Mouse (Mus musculus): Measurements from ENCODE around the gene Mras. TPM values are rescaled to one million over a fixed set of nuclear protein-coding genes. Genes with fewer than 3 reads are reported as not detected.

Gene Mras
- polyA plus RNA-seq, 1 experiment from 2014 or later = 11.4 TPM

DNA sequence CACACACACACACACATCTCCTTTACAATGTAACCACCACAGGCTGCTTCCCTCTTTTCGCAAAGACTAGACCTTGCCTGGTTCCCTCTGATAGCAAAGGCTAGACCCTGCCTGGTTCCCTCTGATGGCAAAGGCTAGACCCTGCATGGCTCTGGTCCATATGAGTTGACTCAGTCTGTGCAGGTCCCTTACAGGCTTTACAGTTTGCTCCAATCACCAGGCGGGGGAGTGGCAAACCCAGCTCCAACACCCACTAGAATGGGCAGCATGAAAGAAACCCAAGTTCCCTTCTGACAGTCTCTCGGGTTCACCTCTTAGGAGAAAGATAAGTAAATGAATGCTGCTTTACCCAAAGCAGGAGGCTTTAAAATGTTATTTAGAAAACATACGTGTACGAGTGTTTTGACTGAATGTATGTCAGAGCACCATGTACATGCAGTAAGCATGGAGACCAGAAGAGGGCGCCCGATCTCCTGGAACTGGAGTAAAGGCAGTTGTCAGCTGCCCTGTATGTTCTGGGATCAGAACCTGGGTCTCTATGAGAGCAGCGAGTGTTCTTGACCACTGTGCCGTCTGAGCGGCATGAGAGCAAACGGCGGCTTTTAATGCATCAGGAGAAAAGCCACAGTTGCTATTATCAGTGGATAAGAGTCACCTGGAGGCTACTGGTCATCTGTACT lies 21.5 kb upstream of the Mras start:
- Histone ChIP-seq H3K36me3 (no peaks in the 10 kb centered on the region), H3K27ac (no peak overlapping the region), H3K4me2 (no peak overlapping the region), H3K9me3 (replicated peaks) (no peaks in the 10 kb centered on the region), H3K4me3 (replicated peaks) (no peak overlapping the region), H3K4me1 (no peaks in the 10 kb centered on the region), H3K9ac (no peak overlapping the region), H3K27me3 (0 out of 2 replicates have a peak, but pooled peaks cover 3% of the 10 kb centered on the region)
- WGBS = 45% methylated on average over 12 of the region's 12 CpGs
- no peak for ATAC-seq (replicated peaks; ENCODE audit: low FRiP score)

DNA sequence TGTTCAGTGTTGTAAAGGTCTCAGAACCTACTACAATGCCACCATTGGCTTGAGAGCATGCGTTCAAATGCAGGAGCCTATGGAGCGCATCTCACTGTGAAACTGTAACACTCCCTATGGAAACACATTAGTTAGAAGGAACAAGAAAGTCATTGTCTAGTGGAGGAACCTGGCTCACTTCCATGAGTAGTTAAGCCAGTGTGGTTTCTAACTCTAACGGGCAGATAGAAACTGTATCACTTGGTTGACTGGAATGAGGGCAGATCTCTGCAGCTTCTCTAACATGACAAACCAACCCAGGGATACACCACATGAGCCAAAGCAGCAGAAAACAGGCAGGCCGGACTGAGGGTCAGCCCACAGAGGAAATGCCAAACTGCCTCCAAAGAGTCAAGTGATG lies 17.0 kb upstream of the Mras start:
- no peaks in the 10 kb centered on the region for H3K9me3 ChIP-seq (replicated peaks)
- 83% methylated on average over 4 of the region's 4 CpGs for WGBS
- peaks cover 18% of the 10 kb centered on the region for H3K27me3 ChIP-seq
- H3K36me3 ChIP-seq = no peaks in the 10 kb centered on the region
- peaks cover 12% of the 10 kb centered on the region for H3K4me1 ChIP-seq
- H3K27ac ChIP-seq = no peak overlapping the region
- no peak overlapping the region for H3K4me2 ChIP-seq
- no peak overlapping the region for H3K9ac ChIP-seq
- H3K4me3 ChIP-seq (replicated peaks) = no peak overlapping the region
- no peak for ATAC-seq (replicated peaks; ENCODE audit: low FRiP score)

GRCm38 (mm10) chr9:99451161-99451560 lies 14.0 kb upstream of the Mras start, which contains the start of gene Nme9:
Nme9 (plus strand) TSS chr9:99451475.
- peak within 1 kb of the TSS; percentile 23 for H3K4me3 ChIP-seq (replicated peaks)
- peak; percentile 81 for ATAC-seq (replicated peaks; ENCODE audit: low FRiP score)

DNA sequence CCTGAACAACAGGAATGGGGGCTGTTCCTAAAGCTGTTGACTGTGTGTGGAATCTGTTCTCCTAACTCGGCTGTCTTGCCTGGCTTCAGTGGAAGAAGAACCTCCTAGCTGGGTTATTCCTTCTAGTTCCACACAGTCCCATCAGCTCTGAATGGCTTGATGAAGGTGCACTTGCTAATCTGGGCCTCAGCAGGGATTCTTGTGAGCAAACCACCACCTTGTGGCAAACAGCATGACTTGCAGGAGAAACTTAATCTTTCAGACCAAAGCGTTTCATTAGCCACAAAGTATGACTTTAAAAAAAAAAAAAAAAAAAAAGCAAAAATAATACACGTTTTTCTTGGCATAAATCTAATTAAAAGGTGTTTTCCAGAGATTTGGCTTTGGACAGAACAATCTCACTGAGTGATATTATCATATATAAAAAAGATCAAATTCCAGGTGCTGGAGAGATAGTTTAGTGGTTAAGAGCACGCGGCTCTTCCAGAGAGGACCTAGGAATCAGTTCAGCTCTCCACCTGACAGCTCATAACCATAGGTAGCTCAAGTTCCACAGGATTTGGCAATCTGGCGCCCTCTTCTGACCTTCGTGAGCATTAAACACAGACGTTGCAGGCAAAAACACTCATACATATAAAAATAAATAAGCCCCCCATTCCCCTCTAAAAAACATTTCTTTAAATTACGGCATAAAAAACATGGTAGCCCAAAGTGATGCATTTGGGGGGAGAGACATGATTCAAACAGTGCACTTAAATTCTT lies 12.9 kb upstream of the Mras start:
- WGBS = 42% methylated on average over 9 of the region's 9 CpGs
- Histone ChIP-seq H3K36me3 (no peaks in the 10 kb centered on the region), H3K9me3 (replicated peaks) (no peaks in the 10 kb centered on the region), H3K27me3 (peaks cover 18% of the 10 kb centered on the region), H3K27ac (no peak overlapping the region), H3K4me2 (no peak overlapping the region), H3K4me1 (peaks cover 12% of the 10 kb centered on the region), H3K4me3 (replicated peaks) (no peak overlapping the region), H3K9ac (no peak overlapping the region)
- ATAC-seq (replicated peaks; ENCODE audit: low FRiP score) = 0 out of 2 replicates have a peak, but pooled peaks have one; percentile 38

More at GRCm38 (mm10) chr9:99451161-99451560, 14.0 kb upstream of the Mras start, which contains the start of gene Nme9:
- no peaks in the 10 kb centered on the region for H3K36me3 ChIP-seq
- H3K27me3 ChIP-seq = peaks cover 20% of the 10 kb centered on the region
- H3K4me2 ChIP-seq = peak within 1 kb of the TSS; percentile 53
- WGBS = 6% methylated on average over 14 of the region's 14 CpGs
- H3K9me3 ChIP-seq (replicated peaks) = no peaks in the 10 kb centered on the region
- no peak within 1 kb of the TSS for H3K27ac ChIP-seq
- H3K9ac ChIP-seq = no peak within 1 kb of the TSS
- peaks cover 12% of the 10 kb centered on the region for H3K4me1 ChIP-seq

DNA sequence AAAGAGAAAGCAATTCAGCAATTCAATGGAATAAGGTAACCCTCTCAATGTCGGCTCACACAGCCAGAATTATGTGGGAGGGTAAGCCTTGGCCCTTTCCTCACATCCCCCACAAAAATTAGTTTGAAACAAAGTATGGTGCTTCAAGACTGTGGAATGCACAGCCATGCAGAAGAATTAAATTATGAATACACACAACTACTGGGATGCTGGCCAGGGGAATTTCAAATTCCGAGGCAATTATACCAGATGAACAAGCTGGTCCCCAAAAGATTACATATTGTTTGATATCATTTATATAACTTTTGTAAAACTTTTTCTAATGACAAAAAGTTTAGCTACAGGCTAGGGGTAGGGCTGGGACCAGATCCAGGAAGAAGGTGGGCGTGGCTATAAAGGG lies 10.1 kb upstream of the Mras start:
- Histone ChIP-seq H3K27ac (no peak overlapping the region), H3K4me2 (no peak overlapping the region), H3K4me1 (peaks cover 16% of the 10 kb centered on the region), H3K4me3 (replicated peaks) (no peak overlapping the region), H3K9me3 (replicated peaks) (no peaks in the 10 kb centered on the region), H3K36me3 (no peaks in the 10 kb centered on the region), H3K9ac (no peak overlapping the region), H3K27me3 (peaks cover 18% of the 10 kb centered on the region)
- ATAC-seq (replicated peaks; ENCODE audit: low FRiP score) = no peak
- 65% methylated on average over 3 of the region's 3 CpGs for WGBS

DNA sequence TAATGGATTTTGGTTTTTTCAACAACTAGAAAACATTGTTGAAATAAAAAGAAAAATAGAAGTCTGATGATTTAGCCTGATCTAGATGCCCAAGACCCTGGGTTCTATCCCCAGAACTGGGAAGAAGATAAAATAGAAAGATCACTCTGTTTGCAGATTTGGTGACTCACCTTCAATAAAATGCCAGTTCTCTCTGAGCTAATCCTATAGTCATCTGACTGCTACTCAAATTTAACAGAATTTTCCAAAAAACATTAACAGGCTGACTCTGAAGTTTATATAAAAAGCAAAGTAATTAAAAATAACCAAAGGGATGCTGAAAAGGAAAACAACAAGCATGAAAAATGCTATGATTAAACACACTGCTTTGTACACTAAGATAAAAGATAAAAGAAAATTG lies 9.1 kb upstream of the Mras start:
- Histone ChIP-seq H3K4me1 (peaks cover 9% of the 10 kb centered on the region), H3K9me3 (replicated peaks) (no peaks in the 10 kb centered on the region), H3K4me3 (replicated peaks) (no peak overlapping the region), H3K27me3 (peaks cover 11% of the 10 kb centered on the region; the same call in 1 of the 2 replicates), H3K36me3 (no peaks in the 10 kb centered on the region), H3K27ac (no peak overlapping the region), H3K4me2 (no peak overlapping the region), H3K9ac (no peak overlapping the region)
- ATAC-seq (replicated peaks; ENCODE audit: low FRiP score) = no peak

- H3K4me1 ChIP-seq = 0 out of 2 replicates have a peak, but pooled peaks cover 4% of the 10 kb centered on the region
- 22% methylated on average over 8 of the region's 8 CpGs for WGBS
- H3K4me3 ChIP-seq (replicated peaks) = no peak overlapping the region
- H3K9ac ChIP-seq = no peak overlapping the region
- H3K27me3 ChIP-seq = 0 out of 2 replicates have a peak, but pooled peaks cover 3% of the 10 kb centered on the region
- H3K9me3 ChIP-seq (replicated peaks) = no peaks in the 10 kb centered on the region
- H3K4me2 ChIP-seq = no peak overlapping the region
- no peaks in the 10 kb centered on the region for H3K36me3 ChIP-seq
- no peak for ATAC-seq (replicated peaks; ENCODE audit: low FRiP score)
- H3K27ac ChIP-seq = no peak overlapping the region
These were observed 7.5 kb upstream of the Mras start for GRCm38 (mm10) chr9:99444590-99445178.

GRCm38 (mm10) chr9:99441647-99442433 lies 4.7 kb upstream of the Mras start:
- H3K4me1 ChIP-seq = 0 out of 2 replicates have a peak, but pooled peaks cover 10% of the 10 kb centered on the region
- no peak overlapping the region for H3K4me3 ChIP-seq (replicated peaks)
- 92% methylated on average over 4 of the region's 4 CpGs for WGBS
- H3K9me3 ChIP-seq (replicated peaks) = no peaks in the 10 kb centered on the region
- no peak for ATAC-seq (replicated peaks; ENCODE audit: low FRiP score)
- H3K27ac ChIP-seq = no peak overlapping the region
- H3K9ac ChIP-seq = no peak overlapping the region
- H3K4me2 ChIP-seq = no peak overlapping the region
- peaks cover 24% of the 10 kb centered on the region for H3K27me3 ChIP-seq
- no peaks in the 10 kb centered on the region for H3K36me3 ChIP-seq

DNA sequence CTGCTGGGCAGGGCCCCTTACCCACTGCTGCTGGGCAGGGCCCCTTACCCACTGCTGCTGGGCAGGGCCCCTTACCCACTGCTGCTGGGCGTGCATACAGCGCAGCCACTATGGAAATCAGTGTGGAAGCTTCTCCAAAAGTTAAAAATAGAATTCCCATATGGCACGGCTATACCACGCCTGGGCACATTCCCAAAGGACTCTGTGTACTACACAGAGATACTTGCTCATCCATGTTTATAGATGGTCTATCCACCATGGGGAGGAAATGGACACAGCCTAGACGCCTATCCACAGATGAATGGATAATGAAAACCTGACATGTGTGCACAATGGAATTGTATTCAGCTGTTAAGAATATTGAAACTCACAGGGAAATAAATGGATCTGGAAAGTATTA lies 3.8 kb upstream of the Mras start:
- H3K36me3 ChIP-seq = no peaks in the 10 kb centered on the region
- WGBS = 83% methylated on average over 5 of the region's 5 CpGs
- ATAC-seq (replicated peaks; ENCODE audit: low FRiP score) = no peak

DNA sequence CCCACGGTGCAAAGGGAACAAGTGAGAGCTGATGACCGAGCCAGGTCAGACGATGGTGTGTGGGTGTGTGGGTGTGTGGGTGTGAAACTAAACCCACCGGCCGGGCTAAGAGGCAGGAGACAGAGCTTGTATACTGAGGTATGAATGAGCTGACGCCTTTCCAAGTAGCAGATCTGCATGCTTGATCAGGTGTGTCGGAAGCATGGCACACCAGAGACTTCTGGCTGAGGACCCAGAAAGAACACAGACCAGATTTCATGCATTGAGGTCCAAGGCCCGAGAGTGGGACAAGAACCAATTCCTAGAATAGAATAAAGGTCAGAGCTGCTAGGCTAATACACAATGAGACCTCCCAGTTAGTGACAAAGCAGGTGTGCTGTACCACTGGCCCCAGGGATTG lies 1.9 kb upstream of the Mras start:
- Histone ChIP-seq H3K4me1 (peaks cover 27% of the 10 kb centered on the region), H3K27me3 (peaks cover 24% of the 10 kb centered on the region), H3K27ac (no peak overlapping the region), H3K36me3 (no peaks in the 10 kb centered on the region), H3K4me3 (replicated peaks) (no peak overlapping the region), H3K9me3 (replicated peaks) (no peaks in the 10 kb centered on the region), H3K4me2 (no peak overlapping the region), H3K9ac (no peak overlapping the region)
- 49% methylated on average over 8 of the region's 8 CpGs for WGBS
- ATAC-seq (replicated peaks; ENCODE audit: low FRiP score) = no peak

More for the DNA sequence above, 3.8 kb upstream of the Mras start:
- no peak overlapping the region for H3K9ac ChIP-seq
- peaks cover 12% of the 10 kb centered on the region for H3K4me1 ChIP-seq
- H3K27me3 ChIP-seq = peaks cover 24% of the 10 kb centered on the region
- no peak overlapping the region for H3K4me3 ChIP-seq (replicated peaks)
- H3K4me2 ChIP-seq = no peak overlapping the region
- no peak overlapping the region for H3K27ac ChIP-seq
- H3K9me3 ChIP-seq (replicated peaks) = no peaks in the 10 kb centered on the region

GRCm38 (mm10) chr9:99437781-99438565 lies 792 bp upstream of the Mras start:
- H3K9ac ChIP-seq = no peak overlapping the region
- ATAC-seq (replicated peaks; ENCODE audit: low FRiP score) = no peak
- no peak overlapping the region for H3K4me2 ChIP-seq
- H3K27ac ChIP-seq = no peak overlapping the region
- peaks cover 24% of the 10 kb centered on the region for H3K27me3 ChIP-seq
- no peaks in the 10 kb centered on the region for H3K9me3 ChIP-seq (replicated peaks)
- H3K4me3 ChIP-seq (replicated peaks) = no peak overlapping the region
- H3K4me1 ChIP-seq = peaks cover 30% of the 10 kb centered on the region
- 82% methylated on average over 12 of the region's 12 CpGs for WGBS
- no peaks in the 10 kb centered on the region for H3K36me3 ChIP-seq

Measured in kidney, embryonic 15.5 days (tissue).